Mouse (Mus musculus): ENCODE data around the gene Tars2. TPM values are rescaled to one million over a fixed set of nuclear protein-coding genes. Genes with fewer than 3 reads are reported as not detected.
"Not testable (repeated sequence)": the region's sequence is repeated elsewhere in the genome, so short reads cannot be mapped to it uniquely, and the experiment has no call there.

Tars2 gene
- polyA plus RNA-seq, 1 experiment from 2014 or later: 50.4 TPM

GRCm38 (mm10) chr3:95694808-95695703 is 65.0 kb downstream of the Tars2 start:
- no peaks in the 10 kb centered on the region for H3K27me3 ChIP-seq
- DNase-seq (no peak), ATAC-seq (ENCODE audit: low read depth) (no peak)
- H3K36me3 ChIP-seq: peaks cover 2% of the 10 kb centered on the region; the same call in 1 of the 2 replicates
- H3K4me3 ChIP-seq (replicated peaks): no peak overlapping the region
- H3K4me1 ChIP-seq (replicated peaks): peaks cover 35% of the 10 kb centered on the region
- 77% methylated on average over 11 of the region's 11 CpGs for WGBS (ENCODE audit: insufficient replicate concordance)
- H3K4me2 ChIP-seq: no peak overlapping the region
- H3K27ac ChIP-seq: no peak overlapping the region
- no peaks in the 10 kb centered on the region for H3K9me3 ChIP-seq (replicated peaks)
- H3K9ac ChIP-seq: no peak overlapping the region

DNA sequence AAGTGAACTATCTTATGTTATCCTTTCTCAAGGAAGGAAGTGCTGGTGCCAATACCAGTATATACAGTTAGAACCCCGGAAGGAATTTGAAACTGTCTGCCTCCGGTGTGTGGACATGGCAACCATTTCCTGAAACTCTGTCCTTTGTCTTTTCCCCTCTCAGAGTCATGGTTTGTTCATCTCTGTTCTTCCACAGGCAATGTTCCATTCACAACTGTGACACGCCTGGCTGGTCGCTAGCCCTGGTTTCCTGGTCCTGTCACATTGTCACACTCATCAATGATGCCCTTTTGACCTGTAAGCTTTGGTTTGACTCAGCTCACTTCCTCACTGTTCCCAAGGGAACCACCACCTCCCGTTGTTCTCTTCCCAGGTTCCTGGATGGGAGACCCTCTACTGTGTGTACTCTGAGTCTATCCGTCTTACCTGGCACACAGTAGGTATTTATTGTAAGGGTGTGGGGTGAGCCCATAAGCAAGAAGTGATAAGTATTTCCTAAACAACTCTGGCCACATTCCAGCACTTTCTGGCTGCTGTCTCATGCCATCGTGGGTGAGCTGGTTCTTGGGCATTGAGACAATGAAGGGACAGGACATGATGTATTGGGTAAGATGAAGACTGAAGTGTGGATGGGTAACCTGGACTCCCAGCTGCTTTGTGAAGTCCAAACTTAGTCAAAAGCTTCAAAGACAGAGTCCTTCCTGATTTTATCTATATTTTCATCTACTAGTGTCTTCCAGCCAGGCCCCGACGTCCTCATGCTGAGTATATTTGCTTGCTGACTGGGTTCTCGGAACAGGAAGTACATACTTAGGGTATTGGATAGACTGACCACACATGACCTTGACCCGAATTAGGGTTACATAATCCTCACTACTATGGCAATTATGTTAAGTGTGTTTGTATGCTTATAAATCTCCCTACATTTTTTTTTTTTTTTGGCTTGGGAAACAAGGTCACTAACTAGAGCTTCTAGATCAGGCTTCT is 65.9 kb downstream of the Tars2 start:
- Histone ChIP-seq H3K9ac (no peak overlapping the region), H3K4me3 (replicated peaks) (no peak overlapping the region), H3K27me3 (no peaks in the 10 kb centered on the region), H3K36me3 (peaks cover 2% of the 10 kb centered on the region; the same call in 1 of the 2 replicates), H3K4me2 (no peak overlapping the region), H3K9me3 (replicated peaks) (no peaks in the 10 kb centered on the region), H3K4me1 (replicated peaks) (peaks cover 39% of the 10 kb centered on the region), H3K27ac (no peak overlapping the region)
- WGBS (ENCODE audit: insufficient replicate concordance): 37% methylated on average over 11 of the region's 11 CpGs
- no peak for ATAC-seq (ENCODE audit: low read depth)
- DNase-seq: no peak

DNA sequence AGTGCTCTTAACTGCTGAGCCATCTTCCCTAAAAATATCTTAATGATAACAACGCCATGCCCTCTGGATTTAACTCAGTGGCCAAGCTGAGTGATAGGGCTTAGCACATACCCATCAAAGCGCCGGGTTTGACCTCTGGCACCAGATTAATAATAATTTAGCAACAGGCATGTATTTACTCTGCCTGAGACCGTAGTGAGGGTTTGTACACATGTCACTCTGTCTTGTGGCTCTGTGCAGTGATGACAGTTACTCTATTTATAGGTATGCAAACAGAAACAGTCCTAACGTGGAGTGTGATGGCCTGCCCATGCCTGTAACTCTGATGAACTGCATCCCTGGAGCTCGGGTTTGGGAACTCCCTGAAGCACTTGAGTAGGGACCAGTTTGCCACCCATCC is 67.3 kb downstream of the Tars2 start:
- Histone ChIP-seq H3K4me2 (no peak overlapping the region), H3K4me3 (replicated peaks) (no peak overlapping the region), H3K9me3 (replicated peaks) (no peaks in the 10 kb centered on the region), H3K4me1 (replicated peaks) (peaks cover 46% of the 10 kb centered on the region), H3K27me3 (peaks cover 8% of the 10 kb centered on the region), H3K36me3 (peaks cover 2% of the 10 kb centered on the region; the same call in 1 of the 2 replicates), H3K9ac (no peak overlapping the region), H3K27ac (no peak overlapping the region)
- ATAC-seq (ENCODE audit: low read depth) (peak; percentile 16; the same call in 1 of the 2 replicates), DNase-seq (no peak)
- WGBS (ENCODE audit: insufficient replicate concordance): 54% methylated on average over 6 of the region's 6 CpGs

DNA sequence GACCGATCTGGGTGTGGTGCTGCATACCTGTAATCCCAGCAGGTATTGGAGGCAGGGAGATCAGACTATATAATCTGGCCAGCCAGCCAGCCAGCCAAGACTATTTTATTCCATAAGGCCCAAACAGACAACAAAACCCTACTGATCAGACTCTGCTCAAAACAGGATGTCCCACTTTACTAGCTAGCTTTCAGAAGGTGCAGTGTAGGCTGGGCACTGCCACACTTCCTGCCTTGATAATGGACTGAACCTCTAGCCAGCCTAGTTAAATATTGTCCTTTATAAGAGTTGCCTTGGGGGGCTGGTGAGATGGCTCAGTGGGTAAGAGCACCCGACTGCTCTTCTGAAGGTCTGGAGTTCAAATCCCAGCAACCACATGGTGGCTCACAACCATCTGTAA is 69.5 kb downstream of the Tars2 start:
- H3K36me3 ChIP-seq; H3K9me3 ChIP-seq (replicated peaks); H3K9ac ChIP-seq; H3K4me2 ChIP-seq; ATAC-seq (ENCODE audit: low read depth); H3K4me3 ChIP-seq (replicated peaks); DNase-seq; H3K27ac ChIP-seq: not testable (repeated sequence)
- Histone ChIP-seq H3K27me3 (peaks cover 29% of the 10 kb centered on the region), H3K4me1 (replicated peaks) (peaks cover 54% of the 10 kb centered on the region)
- WGBS (ENCODE audit: insufficient replicate concordance): 86% methylated on average over 2 of the region's 2 CpGs

Small RNA genes within 50 kb of the gene (microRNA-seq; reads per million reads assigned to microRNA genes)
- 0.88 reads per million for gene Mir7014

Other genes with a start within 250 kb of the Tars2 start
- gene Ctss, start 233.4 kb downstream of the Tars2 start, polyA plus RNA-seq (2015; fragmentation: Nextera tagmentation; extraction: Ambion mirVana): 19.8 and 20.8 TPM in 2 replicates
- gene Hormad1, start 200.5 kb downstream of the Tars2 start, polyA plus RNA-seq (2015; fragmentation: Nextera tagmentation; extraction: Ambion mirVana): 0.12 TPM in 1 of 2 replicates, not detected in the other
- gene Golph3l, start 171.3 kb downstream of the Tars2 start, polyA plus RNA-seq (2015; fragmentation: Nextera tagmentation; extraction: Ambion mirVana): 28.1 and 34.1 TPM in 2 replicates
- gene Ensa, start 135.2 kb downstream of the Tars2 start, polyA plus RNA-seq (2015; fragmentation: Nextera tagmentation; extraction: Ambion mirVana): 33.4 and 36.8 TPM in 2 replicates
- 31.8 and 33.3 TPM in 2 replicates for gene Mcl1, start 101.4 kb downstream of the Tars2 start, polyA plus RNA-seq (2015; fragmentation: Nextera tagmentation; extraction: Ambion mirVana)
- 0.37 and 0.83 TPM in 2 replicates for gene Adamtsl4, start 72.3 kb downstream of the Tars2 start, polyA plus RNA-seq (2015; fragmentation: Nextera tagmentation; extraction: Ambion mirVana)
- 9.8 and 10.7 TPM in 2 replicates for gene Ecm1, start 20.6 kb downstream of the Tars2 start, polyA plus RNA-seq (2015; fragmentation: Nextera tagmentation; extraction: Ambion mirVana)
- gene Rprd2, start 58.7 kb upstream of the Tars2 start, polyA plus RNA-seq (2015; fragmentation: Nextera tagmentation; extraction: Ambion mirVana): 7.9 and 10.1 TPM in 2 replicates
- gene Prpf3, start 95.7 kb upstream of the Tars2 start, polyA plus RNA-seq (2015; fragmentation: Nextera tagmentation; extraction: Ambion mirVana): 30.7 and 36.6 TPM in 2 replicates
- 256 and 257 TPM in 2 replicates for gene Mrps21, start 111.3 kb upstream of the Tars2 start, polyA plus RNA-seq (2015; fragmentation: Nextera tagmentation; extraction: Ambion mirVana)
- 0.88 and 1.4 TPM in 2 replicates for gene Ciart, start 122.0 kb upstream of the Tars2 start, polyA plus RNA-seq (2015; fragmentation: Nextera tagmentation; extraction: Ambion mirVana)
- gene BC028528, start 131.8 kb upstream of the Tars2 start, polyA plus RNA-seq (2015; fragmentation: Nextera tagmentation; extraction: Ambion mirVana): 6.6 and 8.6 TPM in 2 replicates
- gene Aph1a, start 133.8 kb upstream of the Tars2 start, polyA plus RNA-seq (2015; fragmentation: Nextera tagmentation; extraction: Ambion mirVana): 17.1 and 18.5 TPM in 2 replicates
- 10.3 and 10.8 TPM in 2 replicates for gene Car14, start 144.5 kb upstream of the Tars2 start, polyA plus RNA-seq (2015; fragmentation: Nextera tagmentation; extraction: Ambion mirVana)
- gene Anp32e, start 169.0 kb upstream of the Tars2 start, polyA plus RNA-seq (2015; fragmentation: Nextera tagmentation; extraction: Ambion mirVana): 163 and 218 TPM in 2 replicates
- gene Plekho1, start 235.8 kb upstream of the Tars2 start, polyA plus RNA-seq (2015; fragmentation: Nextera tagmentation; extraction: Ambion mirVana): 6.9 and 7.8 TPM in 2 replicates